Mouse (Mus musculus): ENCODE results near the gene Tmem8.

Gene Tmem8

DNA sequence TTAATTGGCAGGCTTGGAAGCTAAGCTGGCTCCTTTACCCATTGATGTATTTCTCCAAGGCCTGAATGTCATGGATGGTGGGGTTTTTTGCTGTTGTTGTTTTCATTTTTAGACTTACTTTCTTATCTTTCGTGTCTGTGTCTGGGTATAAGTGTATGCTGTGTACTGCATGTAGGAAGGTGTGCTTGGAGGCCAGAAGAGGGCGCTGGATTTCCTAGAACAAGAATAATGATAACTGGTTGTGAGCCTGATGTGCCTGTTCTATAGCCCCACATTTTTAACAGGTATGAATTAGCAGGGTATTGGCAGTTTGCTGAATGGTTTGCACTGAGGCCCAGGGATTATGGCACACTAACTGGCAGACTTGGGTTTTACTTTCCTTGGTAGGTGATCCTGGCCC, 36.0 kb downstream of the Tmem8 start:
- no peak for DNase-seq

DNA sequence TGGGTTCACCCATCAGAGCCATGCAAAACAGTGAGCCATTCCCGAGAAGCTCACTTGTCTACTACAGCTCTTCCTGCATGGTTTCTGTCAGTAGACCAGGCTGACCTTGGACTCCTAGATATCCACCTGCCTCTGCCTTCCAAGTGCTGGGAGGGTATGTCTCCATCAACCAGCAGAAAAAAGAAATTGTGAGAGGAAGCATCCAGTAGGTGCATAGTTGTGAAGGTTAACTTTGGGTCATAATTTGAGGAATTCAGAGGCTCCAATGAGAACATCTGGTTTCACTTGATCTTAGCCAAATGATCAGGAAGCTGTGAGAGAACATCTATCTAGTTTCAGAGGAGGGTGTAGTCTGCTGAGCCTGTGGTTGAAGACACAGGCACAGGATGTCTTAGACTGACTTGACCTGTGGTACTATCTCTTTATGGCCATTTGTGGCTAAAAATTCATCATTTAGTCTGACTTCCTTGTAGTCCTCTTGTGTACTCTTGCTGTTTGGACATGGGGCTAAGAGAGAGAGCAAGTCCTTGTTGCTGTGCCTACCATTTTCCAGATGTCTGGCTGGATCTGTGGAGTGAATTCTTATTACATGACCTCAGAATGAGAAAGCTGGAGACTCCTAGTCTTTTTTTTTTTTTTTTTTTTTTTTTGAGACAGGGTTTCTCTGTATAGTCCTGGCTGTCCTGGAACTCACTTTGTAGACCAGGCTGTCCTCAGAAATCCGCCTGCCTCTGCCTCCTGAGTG, 39.0 kb downstream of the Tmem8 start:
- peak; percentile 72 for DNase-seq

DNA sequence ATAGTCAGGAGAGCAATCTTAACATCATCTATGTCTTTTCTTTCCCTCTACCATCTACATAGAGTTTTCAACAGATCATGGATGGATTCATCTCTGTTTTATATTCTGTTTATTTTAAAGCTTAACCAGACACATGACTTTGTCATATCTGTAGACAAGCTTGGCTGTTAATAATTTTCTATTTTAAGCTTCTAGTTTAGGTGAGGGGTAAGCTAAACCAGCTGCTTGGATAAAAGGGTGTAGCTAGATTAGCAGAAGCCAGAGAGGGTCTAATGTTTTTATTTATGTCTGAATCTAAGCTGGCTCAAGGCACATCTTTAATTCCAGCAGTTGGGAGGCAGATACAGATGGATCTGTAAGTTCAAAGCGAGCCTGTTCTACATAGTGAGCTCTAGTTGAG, 49.6 kb downstream of the Tmem8 start:
- no peak for DNase-seq

DNA sequence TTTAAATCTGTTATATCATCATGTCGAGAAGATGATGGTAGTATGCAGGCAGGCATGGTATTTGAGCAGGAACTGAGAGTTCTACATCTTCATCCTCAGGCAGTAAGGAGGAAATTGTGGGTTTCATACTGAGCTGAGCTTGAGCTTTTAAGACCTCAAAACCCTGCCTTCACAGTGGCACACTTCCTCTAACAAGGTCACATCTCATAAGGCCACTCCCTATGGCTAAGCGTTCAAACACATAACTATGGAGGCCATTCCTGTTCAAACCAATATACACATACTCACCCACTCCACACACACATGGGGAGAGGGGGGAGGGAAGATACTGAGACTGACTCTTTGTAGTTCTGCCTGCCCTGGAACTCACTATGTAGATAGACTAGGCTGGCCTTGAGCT, 54.9 kb downstream of the Tmem8 start:
- peak; percentile 95 for DNase-seq

All from heart, adult 11 months (tissue).